Mouse (Mus musculus): ENCODE results near the gene Trhr2.
"Not testable (repeated sequence)": the region's sequence is repeated elsewhere in the genome, so short reads cannot be mapped to it uniquely, and the experiment has no call there.

Trhr2 gene

DNA sequence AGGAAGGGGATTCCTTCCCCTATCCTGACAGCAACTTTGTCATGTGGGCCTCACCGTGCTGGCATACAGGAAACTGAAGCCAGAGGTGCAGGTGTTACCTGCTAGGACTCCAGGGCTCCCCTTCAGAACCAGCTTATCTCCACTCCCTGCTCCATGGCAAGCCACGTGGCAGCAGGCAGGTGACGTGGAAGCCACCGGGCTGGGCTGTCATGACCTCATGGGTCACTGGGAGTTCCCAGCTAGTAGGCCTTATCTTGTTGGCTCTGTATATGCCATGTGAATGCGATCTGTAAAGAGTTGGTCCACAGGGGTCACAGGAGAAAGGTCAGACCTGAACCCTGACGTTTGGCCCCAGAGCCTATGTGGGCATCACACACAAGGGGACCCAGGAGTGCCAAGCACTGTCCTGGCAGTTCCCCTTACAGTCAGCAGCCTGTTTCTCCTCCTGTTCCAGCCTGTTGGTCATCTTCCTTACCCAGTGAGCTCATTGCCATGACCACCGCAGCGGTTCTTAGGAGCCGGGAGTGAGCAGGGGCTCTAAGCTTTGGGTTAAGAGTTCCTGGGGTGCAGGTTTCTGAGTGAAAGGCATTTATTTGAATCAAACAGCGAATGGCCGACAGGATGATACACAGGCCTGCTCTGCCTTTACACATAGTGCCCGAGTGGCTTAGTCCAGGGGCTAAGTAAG is 30.0 kb downstream of the Trhr2 start:
- no peak for DNase-seq

DNA sequence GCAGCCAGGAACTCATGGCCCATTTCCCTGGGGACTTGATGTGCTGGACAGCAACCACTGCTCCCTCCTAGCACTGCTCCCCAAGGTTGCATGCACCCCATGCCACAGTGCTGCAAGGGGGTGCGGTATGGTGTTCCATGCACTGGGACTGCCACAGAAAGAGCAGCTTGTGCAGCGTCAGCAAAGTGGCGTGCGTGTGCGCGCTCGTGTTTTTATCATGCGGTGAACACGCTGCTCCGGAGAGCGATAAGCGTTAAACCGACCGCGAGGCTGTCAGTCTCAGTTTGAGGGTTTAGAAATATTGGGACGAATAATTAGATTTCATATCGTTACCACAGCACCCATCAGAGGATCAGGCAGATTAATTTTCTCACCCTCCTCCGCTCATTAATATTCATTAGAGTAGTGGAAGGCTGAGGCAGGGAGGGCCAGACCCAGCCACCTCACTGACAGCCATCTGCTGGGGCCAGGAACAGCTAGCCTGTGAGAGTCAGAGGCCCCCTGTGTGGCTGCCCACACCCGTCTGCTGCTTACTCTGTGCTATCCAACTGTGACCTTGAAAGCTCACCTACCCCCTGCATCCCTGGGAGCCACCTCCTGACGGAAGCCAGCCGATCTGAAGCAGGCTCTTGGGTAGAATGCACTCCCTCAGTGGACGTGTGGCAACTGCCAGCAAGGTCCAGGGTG is 30.9 kb downstream of the Trhr2 start:
- DNase-seq = no peak

- DNase-seq = peak in 1 of 2 experiments; percentile 59
These were observed 31.5 kb downstream of the Trhr2 start for GRCm38 (mm10) chr8:122329072-122329471.

GRCm38 (mm10) chr8:122326114-122326542 is 34.4 kb downstream of the Trhr2 start:
- DNase-seq = no peak

DNA sequence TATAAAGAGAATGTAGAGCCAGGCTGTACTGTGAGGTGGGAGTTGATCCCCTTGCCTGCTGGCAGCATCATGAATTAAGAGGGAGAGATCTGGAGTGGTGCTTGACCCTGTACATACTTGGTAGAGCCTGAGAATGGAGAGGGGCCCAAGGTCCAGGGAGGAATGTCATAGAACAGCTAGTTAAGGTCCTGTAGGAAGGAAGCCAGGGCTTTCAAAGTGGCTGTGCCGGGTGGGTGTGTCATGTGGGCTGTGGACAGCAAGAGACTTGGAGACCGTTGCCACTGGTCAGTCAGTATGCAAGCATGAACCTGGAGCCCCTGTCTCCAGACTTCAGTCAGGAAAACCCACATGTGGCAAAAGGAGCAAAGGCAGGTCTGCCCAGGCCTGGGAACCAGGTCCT is 35.4 kb downstream of the Trhr2 start:
- no peak for DNase-seq

GRCm38 (mm10) chr8:122323951-122324402 is 36.6 kb downstream of the Trhr2 start:
- not testable (repeated sequence) for DNase-seq

DNA sequence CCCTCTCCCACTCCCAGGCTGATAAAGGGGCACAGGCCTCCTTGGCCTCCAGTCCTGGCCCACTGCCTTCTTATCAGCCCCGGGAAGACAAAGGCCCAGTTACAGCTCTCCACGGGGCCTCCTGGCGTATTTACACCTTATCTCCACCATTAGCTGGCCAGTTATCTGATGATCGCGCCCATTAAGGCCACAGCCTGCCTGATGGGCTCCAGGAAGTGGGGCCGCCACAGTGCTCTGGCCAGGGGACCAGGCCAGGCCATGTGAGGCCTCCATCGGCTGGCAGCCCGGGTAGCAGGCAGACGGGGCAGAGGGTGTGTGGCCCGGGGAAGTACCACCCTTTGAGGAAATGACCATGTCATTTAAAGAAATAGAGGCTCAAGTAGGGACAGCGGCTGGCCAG is 37.8 kb downstream of the Trhr2 start:
- no peak for DNase-seq

DNA sequence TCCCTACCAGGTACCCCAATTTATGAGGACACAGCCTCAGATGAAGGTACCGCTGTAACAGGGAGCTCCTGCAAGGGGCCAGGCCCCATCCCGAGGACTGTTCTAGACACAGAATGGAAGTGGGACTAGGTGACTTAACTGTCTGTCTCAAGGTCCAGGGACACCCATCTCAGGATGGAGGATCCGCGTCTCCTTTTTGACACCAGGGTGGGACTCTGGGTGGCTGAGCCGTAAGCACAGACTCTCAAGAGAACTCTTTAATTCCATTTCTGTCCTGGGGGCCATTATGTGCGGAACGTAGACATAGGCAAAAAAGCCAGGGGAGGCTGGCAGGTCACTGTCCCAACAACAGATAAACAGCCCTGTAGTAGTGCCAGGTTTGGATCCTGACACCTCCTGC is 38.4 kb downstream of the Trhr2 start:
- DNase-seq = no peak

DNA sequence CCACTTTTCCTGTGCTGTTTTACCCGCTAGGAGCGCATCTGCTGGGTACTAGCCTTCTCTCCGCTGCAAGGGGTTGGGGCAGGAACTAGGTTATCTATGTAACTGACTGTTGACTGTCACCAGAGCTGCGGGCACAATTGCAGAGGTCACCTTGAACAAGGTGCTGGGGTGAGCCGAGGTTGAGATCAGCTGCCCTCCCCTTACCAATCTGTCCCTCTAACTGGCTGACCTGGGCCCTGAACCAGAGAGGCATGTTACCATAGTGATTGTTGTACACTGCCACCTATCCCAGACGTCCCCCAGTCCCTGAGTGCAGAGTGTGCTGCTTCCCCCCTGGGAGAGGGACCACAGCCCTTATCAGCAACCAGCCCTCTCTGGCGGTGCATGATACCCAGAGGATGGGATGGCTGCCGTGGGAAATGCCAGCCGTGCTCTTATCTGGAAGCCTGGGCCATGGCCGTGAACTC is 39.1 kb downstream of the Trhr2 start:
- DNase-seq = no peak

DNA sequence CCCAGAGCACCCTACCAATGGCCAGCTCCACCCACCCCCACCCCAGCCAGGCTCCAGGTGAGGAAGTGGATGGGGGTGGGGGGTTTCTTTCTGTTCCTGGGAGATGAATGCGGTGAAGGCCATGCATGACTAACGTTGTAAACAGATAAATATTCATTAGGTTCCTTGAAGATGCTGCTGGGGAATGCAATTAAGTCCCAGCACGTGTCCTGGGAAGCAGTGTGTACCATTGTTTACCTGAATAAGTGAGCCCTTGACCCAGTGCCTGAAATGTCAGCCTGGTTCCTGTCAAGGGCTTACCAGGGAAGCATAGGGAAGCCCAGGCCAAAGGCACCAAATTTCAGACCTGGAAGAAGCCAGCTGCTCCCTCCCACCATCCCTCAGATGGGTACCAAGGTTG is 40.0 kb downstream of the Trhr2 start:
- DNase-seq = no peak

DNA sequence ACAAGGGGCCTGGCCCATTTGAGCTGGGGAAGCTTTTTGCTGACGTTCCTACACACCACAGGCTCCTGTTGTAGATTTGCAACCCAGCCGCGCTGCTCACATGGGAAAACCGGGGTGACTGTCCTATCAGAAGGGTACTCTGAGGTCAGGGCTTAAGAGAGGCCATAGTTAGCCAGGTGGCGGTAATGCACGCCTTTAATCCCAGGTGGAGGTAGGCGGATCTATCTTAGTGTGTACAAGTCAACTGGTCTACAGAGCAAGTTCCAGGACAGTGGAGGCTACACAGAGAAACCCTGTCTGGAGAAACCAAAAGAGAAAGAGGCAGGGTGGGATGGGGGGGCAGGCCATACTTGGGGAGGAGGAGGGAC is 40.9 kb downstream of the Trhr2 start:
- DNase-seq = no peak

- no peak for DNase-seq
These were observed 41.4 kb downstream of the Trhr2 start for GRCm38 (mm10) chr8:122319045-122319707.

DNA sequence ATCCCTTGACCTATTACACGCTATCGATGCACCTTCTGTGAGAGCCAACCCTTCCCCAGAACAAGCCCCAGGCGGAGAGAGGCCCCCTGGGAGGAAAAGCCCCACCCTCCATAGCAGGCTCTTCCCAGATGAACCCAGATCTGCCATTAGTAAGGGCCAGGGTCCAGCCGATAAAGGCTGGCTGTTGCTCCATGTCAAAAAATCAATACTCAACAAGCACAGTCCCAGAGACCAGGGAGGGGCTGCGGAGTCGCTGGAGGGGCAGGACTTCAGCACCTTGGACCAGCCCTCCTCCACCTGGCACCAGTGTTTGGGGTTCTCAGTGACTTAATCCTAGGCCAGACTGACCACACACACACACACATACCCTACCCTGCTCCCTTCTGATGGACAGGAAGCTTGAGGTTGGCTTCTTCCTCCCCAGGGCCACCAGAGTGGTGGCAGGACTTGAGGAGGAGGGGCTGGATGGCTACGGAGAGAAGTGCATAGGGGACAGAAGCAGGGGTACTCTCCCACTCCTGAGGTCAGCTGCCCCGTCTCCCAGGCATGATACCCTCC is 42.5 kb downstream of the Trhr2 start:
- DNase-seq = no peak

GRCm38 (mm10) chr8:122316402-122316801 is 44.1 kb downstream of the Trhr2 start:
- no peak for DNase-seq

- no peak for DNase-seq
These were observed 45.5 kb downstream of the Trhr2 start for GRCm38 (mm10) chr8:122314899-122315496.

- DNase-seq = no peak
These were observed 47.2 kb downstream of the Trhr2 start for GRCm38 (mm10) chr8:122313310-122313709.

- no peak for DNase-seq
These were observed 48.0 kb downstream of the Trhr2 start for GRCm38 (mm10) chr8:122312553-122312952.

DNA sequence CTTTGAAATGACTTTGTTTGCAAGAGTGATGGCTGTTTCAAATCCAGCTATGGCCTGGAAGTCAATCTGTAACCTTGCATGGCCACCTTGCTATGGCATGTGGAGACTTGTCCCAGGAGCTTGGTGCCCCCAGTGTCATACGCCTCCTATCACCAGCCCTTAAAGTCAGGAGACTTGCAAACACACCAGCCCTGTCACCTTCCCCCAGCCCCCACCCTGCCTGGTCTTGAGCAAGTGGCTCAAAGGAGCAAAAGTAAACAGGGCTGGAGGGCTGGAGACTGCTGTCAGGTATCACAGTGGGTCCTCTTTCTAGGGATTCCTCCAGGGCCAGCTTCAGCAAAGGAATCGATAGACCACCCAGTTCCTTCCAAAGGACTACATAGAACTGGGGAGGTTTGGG is 49.4 kb downstream of the Trhr2 start:
- no peak for DNase-seq

GRCm38 (mm10) chr8:122309272-122309671 is 51.3 kb downstream of the Trhr2 start:
- DNase-seq = no peak

GRCm38 (mm10) chr8:122307836-122308235 is 52.7 kb downstream of the Trhr2 start:
- DNase-seq = peak; percentile 85 to 93

All from cerebellum, postnatal 14 days (tissue).